Mouse (Mus musculus) E14TG2a.4 (cell line): ENCODE measurements around the gene Ociad2.

Experiments used
- H3K27me3 ChIP-seq: 2 replicates; pipeline ENCODE4 v1.6.1; 2014; ENCODE audit warnings: low read length, control low read depth; ENCODE audit not compliant: insufficient read depth
- H3K36me3 ChIP-seq: 2 replicates; pipeline ENCODE4 v1.6.1; 2014; ENCODE audit warnings: low read length, control low read depth; ENCODE audit not compliant: insufficient read depth
- H3K4me1 ChIP-seq: replicated peaks from 2 replicates; pipeline ENCODE4 v1.6.1; 2014; ENCODE audit warnings: low read depth, low read length, control low read depth
- H3K4me3 ChIP-seq: replicated peaks from 2 replicates; pipeline ENCODE4 v1.5.1; 2014; ENCODE audit warnings: mild to moderate bottlenecking, low read length
- H3K9me3 ChIP-seq: 2 replicates; pipeline ENCODE4 v1.6.1; 2014; ENCODE audit warnings: low read length, control low read depth
- CTCF ChIP-seq: conservative IDR thresholded peaks from 2 replicates; pipeline ENCODE4 v1.5.1; 2014; ENCODE audit warnings: low read length
- NANOG ChIP-seq: IDR thresholded peaks from 2 replicates; pipeline ENCODE4 v1.6.1; 2014; ENCODE audit warnings: borderline replicate concordance, low read length, mixed read lengths
- POU5F1 ChIP-seq: IDR thresholded peaks from 2 replicates; pipeline ENCODE4 v1.6.1; 2014; ENCODE audit warnings: low read length, borderline replicate concordance

Gene Ociad2

DNA sequence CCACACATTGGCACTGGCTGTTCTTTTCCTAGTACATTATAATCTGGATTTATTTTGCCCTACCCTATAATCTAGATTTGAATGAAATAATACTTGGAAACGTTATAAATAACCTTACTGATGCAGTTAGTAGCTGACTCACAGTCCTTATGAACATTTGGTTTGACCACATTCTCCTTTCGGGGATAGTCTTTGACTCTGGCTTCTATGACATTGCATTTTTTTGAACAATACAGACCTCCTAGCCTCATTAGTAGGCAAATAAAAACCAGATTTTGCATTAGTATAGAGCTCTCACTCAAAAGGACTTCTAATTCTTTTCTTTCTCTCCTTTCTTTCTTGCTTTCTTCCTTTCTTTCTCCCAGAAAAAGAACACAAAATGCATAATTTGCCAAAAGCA is 50.9 kb downstream of the Ociad2 start:
- TF ChIP-seq CTCF (no peak), POU5F1 (no peak), NANOG (no peak)
- peaks cover 6% of the 10 kb centered on the region for H3K36me3 ChIP-seq
- H3K4me1 ChIP-seq: peaks cover 15% of the 10 kb centered on the region
- no peaks in the 10 kb centered on the region for H3K27me3 ChIP-seq
- H3K4me3 ChIP-seq: no peak overlapping the region
- H3K9me3 ChIP-seq: no peaks in the 10 kb centered on the region

- H3K4me3 ChIP-seq: no peak overlapping the region
- TF ChIP-seq CTCF (no peak), NANOG (no peak), POU5F1 (no peak)
- H3K36me3 ChIP-seq: no peaks in the 10 kb centered on the region
- 0 out of 2 replicates have a peak, but pooled peaks cover 2% of the 10 kb centered on the region for H3K4me1 ChIP-seq
- H3K9me3 ChIP-seq: peaks cover 5% of the 10 kb centered on the region; the same call in 1 of the 2 replicates
- H3K27me3 ChIP-seq: no peaks in the 10 kb centered on the region
These were observed 54.2 kb downstream of the Ociad2 start for GRCm38 (mm10) chr5:73286603-73287002.

- TF ChIP-seq NANOG: no peak
- H3K36me3 ChIP-seq: no peaks in the 10 kb centered on the region
- H3K4me3 ChIP-seq: no peak overlapping the region
- H3K9me3 ChIP-seq: peaks cover 5% of the 10 kb centered on the region; the same call in 1 of the 2 replicates
- H3K27me3 ChIP-seq: no peaks in the 10 kb centered on the region
- H3K4me1 ChIP-seq: 0 out of 2 replicates have a peak, but pooled peaks cover 2% of the 10 kb centered on the region
These were observed 55.3 kb downstream of the Ociad2 start for GRCm38 (mm10) chr5:73285470-73285978.

DNA sequence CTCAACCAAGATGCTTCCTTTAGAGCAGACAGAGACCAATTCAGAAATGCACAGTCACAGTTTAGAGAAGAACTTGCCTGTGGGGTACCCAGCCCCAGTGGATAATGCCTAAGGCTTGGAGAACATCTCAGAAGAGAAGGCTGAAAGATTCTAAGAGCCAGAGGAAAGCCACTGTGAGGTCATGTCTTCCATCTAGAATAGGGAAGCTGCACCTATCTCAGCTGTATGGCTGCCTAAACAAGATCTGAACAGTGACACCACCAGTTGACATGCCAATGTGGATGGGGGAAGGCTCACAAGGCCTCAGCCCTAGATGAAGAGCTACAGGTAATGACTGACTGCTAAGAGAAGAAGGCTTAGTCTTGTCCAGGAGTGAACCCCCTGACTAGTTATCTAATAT is 56.8 kb downstream of the Ociad2 start:
- TF ChIP-seq NANOG (no peak), POU5F1 (no peak), CTCF (no peak)
- no peak overlapping the region for H3K4me3 ChIP-seq
- no peaks in the 10 kb centered on the region for H3K36me3 ChIP-seq
- H3K9me3 ChIP-seq: peaks cover 5% of the 10 kb centered on the region; the same call in 1 of the 2 replicates
- H3K27me3 ChIP-seq: no peaks in the 10 kb centered on the region
- H3K4me1 ChIP-seq: peaks cover 8% of the 10 kb centered on the region

DNA sequence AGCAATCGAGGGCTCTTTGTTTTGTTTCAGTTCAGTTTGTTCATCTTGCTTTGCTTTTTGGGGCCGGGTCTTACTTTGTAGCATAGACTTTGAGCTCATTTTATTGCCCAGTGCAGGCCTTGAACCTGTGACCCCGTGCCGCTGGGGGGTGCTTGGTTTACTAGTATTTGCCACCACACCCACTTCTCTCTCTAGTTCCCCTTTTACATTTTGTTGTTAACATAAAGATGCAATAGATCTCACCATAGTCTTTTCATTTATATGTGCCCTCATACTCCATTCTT is 60.3 kb downstream of the Ociad2 start:
- Histone ChIP-seq H3K36me3 (no peaks in the 10 kb centered on the region), H3K4me3 (no peak overlapping the region), H3K27me3 (peaks cover 2% of the 10 kb centered on the region), H3K9me3 (peaks cover 5% of the 10 kb centered on the region; the same call in 1 of the 2 replicates), H3K4me1 (peaks cover 6% of the 10 kb centered on the region)
- TF ChIP-seq POU5F1: no peak
- no peak for TF ChIP-seq CTCF
- no peak for TF ChIP-seq NANOG

DNA sequence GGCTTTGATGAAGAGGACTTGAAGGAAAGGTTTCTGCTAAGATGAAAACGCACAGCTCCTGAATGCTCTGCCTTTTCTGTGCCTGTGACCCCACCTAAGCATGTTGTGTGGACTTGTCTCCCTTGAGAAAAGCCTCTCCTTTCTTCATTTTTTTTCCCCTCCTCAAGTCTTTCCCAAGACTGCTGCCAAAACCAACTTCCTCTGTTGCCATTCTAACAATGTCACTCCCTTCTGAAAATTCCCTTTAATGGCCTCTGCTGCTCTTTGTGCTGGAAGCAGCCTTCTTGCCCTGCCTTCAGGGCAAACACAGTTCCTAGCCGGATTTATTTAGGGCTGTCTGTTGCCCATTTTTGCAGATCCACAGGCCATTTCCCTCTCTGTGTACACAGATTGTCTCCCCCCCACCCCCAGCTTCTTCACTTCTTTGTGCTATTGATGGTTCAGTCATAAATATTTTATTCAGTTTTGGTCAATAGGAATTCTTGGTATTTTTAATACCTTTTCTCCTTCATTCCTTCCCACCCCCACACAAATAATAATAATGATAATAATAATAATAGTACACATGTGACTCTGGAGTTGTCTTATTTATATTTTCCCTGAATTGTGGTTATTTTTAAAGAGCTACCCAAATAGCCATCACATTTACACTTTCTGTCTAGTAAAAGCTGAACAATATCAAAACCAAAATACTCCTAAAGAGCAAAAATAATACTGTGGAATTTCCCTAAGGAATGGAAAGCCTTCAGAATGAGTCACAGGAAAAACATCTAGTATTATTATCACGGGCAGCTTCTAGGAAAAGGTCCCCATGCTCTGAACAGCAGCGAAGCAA is 60.9 kb downstream of the Ociad2 start:
- TF ChIP-seq POU5F1 (no peak), NANOG (no peak), CTCF (no peak)
- peaks cover 5% of the 10 kb centered on the region; the same call in 1 of the 2 replicates for H3K9me3 ChIP-seq
- peaks cover 6% of the 10 kb centered on the region for H3K4me1 ChIP-seq
- H3K27me3 ChIP-seq: peaks cover 5% of the 10 kb centered on the region
- no peaks in the 10 kb centered on the region for H3K36me3 ChIP-seq
- H3K4me3 ChIP-seq: no peak overlapping the region

GRCm38 (mm10) chr5:73279190-73279589 is 61.6 kb downstream of the Ociad2 start:
- Histone ChIP-seq H3K36me3 (no peaks in the 10 kb centered on the region), H3K4me3 (no peak overlapping the region), H3K9me3 (peaks cover 5% of the 10 kb centered on the region; the same call in 1 of the 2 replicates), H3K4me1 (peaks cover 6% of the 10 kb centered on the region), H3K27me3 (peaks cover 8% of the 10 kb centered on the region)
- no peak for TF ChIP-seq NANOG

DNA sequence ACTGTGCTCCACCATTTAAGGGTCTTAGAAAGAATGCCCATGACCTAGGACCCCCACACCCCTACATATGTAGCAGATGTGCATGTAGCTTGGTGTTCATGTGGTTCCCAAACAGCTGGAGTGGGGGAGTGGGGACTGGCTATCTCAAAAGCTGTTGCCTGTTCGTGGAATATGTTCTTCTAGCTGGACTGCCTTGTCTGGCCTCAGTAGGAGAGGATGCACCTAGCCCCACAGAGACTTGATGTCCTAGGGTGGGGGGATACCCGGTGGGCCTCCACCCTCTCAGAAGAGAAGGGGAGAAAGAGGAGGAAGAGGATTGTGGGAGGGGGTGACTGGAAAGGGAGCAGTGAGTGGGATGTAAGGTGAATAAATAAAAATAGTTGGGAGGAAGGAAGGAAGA is 65.9 kb downstream of the Ociad2 start:
- H3K27me3 ChIP-seq: peaks cover 8% of the 10 kb centered on the region
- TF ChIP-seq POU5F1 (no peak), NANOG (no peak), CTCF (no peak)
- no peaks in the 10 kb centered on the region for H3K9me3 ChIP-seq
- H3K4me3 ChIP-seq: no peak overlapping the region
- H3K36me3 ChIP-seq: no peaks in the 10 kb centered on the region
- peaks cover 11% of the 10 kb centered on the region for H3K4me1 ChIP-seq

- no peaks in the 10 kb centered on the region for H3K36me3 ChIP-seq
- no peaks in the 10 kb centered on the region for H3K9me3 ChIP-seq
- TF ChIP-seq NANOG (no peak), POU5F1 (no peak), CTCF (no peak)
- peaks cover 12% of the 10 kb centered on the region; the same call in 1 of the 2 replicates for H3K4me1 ChIP-seq
- no peak overlapping the region for H3K4me3 ChIP-seq
- H3K27me3 ChIP-seq: peaks cover 8% of the 10 kb centered on the region
These were observed 67.7 kb downstream of the Ociad2 start for GRCm38 (mm10) chr5:73273171-73273570.
